Mouse (Mus musculus): Measurements from ENCODE around the gene Gng7.

DNA sequence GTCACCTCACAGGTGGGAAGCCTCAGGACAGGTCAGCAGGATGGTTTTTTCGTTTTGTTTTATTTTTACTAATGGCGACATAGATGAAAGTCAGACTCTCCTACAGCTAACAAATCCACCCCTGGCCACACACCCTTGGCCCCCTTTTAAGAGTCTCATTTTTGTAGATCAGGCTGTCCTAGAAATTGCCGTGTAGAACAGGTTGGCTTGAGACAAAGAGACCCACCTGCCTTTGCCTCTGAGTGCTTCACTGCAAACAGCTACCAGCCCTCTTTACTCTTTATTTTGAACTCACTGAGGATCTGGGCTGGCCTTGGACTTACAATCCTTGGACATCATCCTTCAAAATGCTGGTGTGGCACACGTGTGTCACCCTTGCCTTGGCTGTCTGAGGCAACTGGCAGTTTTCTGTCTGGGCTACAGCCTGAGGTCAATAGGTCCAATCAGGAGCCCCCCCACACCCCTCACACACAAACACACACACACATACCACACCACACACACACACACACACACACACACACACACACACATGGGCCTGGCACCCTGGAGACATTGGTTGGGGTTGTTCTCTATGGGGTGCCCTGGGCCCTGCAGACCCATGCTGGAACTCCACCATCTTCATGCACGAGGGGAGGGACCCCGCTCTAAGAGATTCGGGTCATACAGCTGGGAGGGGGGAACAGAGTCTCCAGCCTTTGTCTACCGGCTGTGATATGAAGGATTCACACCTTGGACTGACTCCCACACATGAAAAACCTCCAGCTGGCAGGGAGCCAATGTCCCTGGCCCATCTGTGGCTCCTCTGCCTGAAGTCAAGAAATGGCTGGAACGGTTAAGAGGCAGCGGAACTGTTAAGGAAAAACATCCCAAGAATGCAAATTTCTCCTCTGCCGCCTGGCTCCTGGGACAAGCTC is 42.4 kb downstream of the Gng7 start:
- TF ChIP-seq CTCF (IDR thresholded peaks at IDR 0.05; ENCODE audit: insufficient read depth, low read depth, low read length) (no peak), POLR2A (IDR thresholded peaks at IDR 0.05; ENCODE audit: insufficient read depth, low read depth, low read length) (no peak)

All from olfactory bulb, adult 2 months (tissue).